Mouse (Mus musculus) CH12.LX (cell line): ENCODE results near the gene Banf2. TPM values are rescaled to one million over a fixed set of nuclear protein-coding genes. Genes with fewer than 3 reads are reported as not detected.

Source experiments
- DNase-seq: peaks from one replicate; pipeline ENCODE4 v3.0.0-alpha.2; 2013; ENCODE audit errors: extremely low read depth
- H3K27ac ChIP-seq: 2 replicates; pipeline ENCODE4 v1.5.1; 2012; ENCODE audit warnings: low read depth, mild to moderate bottlenecking, control low read depth, moderate library complexity; ENCODE audit not compliant: insufficient read depth
- H3K27me3 ChIP-seq: replicated peaks from 2 replicates; pipeline ENCODE3; 2012; ENCODE audit warnings: inconsistent platforms
- H3K36me3 ChIP-seq, 2 experiments: replicated peaks in 1 of 2; 2 replicates each; pipeline versions ENCODE3 to v1.6.1; 2012; ENCODE audit warnings: inconsistent platforms in 1 of 2, low read length in 1 of 2, mild to moderate bottlenecking in 1 of 2, mixed read lengths in 1 of 2, moderate library complexity in 1 of 2; ENCODE audit not compliant: control insufficient read depth in 1 of 2, insufficient read depth in 1 of 2
- H3K4me1 ChIP-seq, 2 experiments: 2 replicates each; pipeline ENCODE4 v1.6.1; 2012; ENCODE audit warnings: inconsistent platforms in 1 of 2, moderate library complexity in 1 of 2; ENCODE audit not compliant: insufficient read depth in 2 of 2, control insufficient read depth in 1 of 2
- H3K4me2 ChIP-seq: 2 replicates; pipeline ENCODE4 v1.6.1; 2012; ENCODE audit warnings: low read depth, mild to moderate bottlenecking, control low read depth; ENCODE audit not compliant: poor library complexity, insufficient read depth, severe bottlenecking
- H3K4me3 ChIP-seq, 3 experiments: fragments of 150-350 bp in 1 of 3; sonication (generic) in 1 of 3; replicated peaks in 1 of 3; 2 replicates each; pipeline versions ENCODE3 to v1.5.1; 2011 to 2012; ENCODE audit warnings: low read depth in 2 of 3, low read length in 2 of 3, mild to moderate bottlenecking in 2 of 3, moderate library complexity in 2 of 3, control low read depth in 1 of 3, improper control_type of control experiment in 1 of 3, inconsistent platforms in 1 of 3, mixed read lengths in 1 of 3; ENCODE audit not compliant: poor library complexity in 1 of 3
- H3K79me2 ChIP-seq: replicated peaks from 2 replicates; pipeline ENCODE4 v1.6.1; 2012; ENCODE audit warnings: mild to moderate bottlenecking, moderate library complexity; ENCODE audit not compliant: control insufficient read depth, poor library complexity, insufficient read depth, severe bottlenecking; ENCODE audit errors: extremely low read depth
- H3K9ac ChIP-seq: 2 replicates; pipeline ENCODE4 v1.6.1; 2012; ENCODE audit warnings: low read depth, mild to moderate bottlenecking, control low read depth, moderate library complexity; ENCODE audit not compliant: insufficient read depth
- H3K9me3 ChIP-seq: replicated peaks from 2 replicates; pipeline ENCODE3; 2012; ENCODE audit warnings: low read length, inconsistent platforms, mixed read lengths
- BHLHE40 ChIP-seq: IDR thresholded peaks from 2 replicates; pipeline ENCODE4 v1.6.1; 2011; ENCODE audit warnings: mild to moderate bottlenecking, low read depth, low read length, improper control_type of control experiment
- CHD1 ChIP-seq: IDR thresholded peaks from 2 replicates; pipeline ENCODE4 v1.6.1; 2012; ENCODE audit warnings: low read depth, low read length, improper control_type of control experiment, inconsistent platforms
- CTCF ChIP-seq, 2 experiments: IDR thresholded peaks in 1 of 2; conservative IDR thresholded peaks in 1 of 2; 2 replicates each; pipeline ENCODE4 v1.5.1; 2011 to 2012; ENCODE audit warnings: low read depth in 2 of 2, low read length in 2 of 2, improper control_type of control experiment in 1 of 2, inconsistent platforms in 1 of 2, mild to moderate bottlenecking in 1 of 2, moderate library complexity in 1 of 2
- ELF1 ChIP-seq: IDR thresholded peaks from 2 replicates; pipeline ENCODE4 v1.6.1; 2014; ENCODE audit warnings: low read depth, mild to moderate bottlenecking, inconsistent platforms, low read length, improper control_type of control experiment
- ETS1 ChIP-seq: conservative IDR thresholded peaks from 2 replicates; pipeline ENCODE4 v1.6.1; 2012; ENCODE audit warnings: low read depth, mild to moderate bottlenecking, inconsistent platforms, low read length, improper control_type of control experiment, moderate library complexity
- IRF4 ChIP-seq: IDR thresholded peaks from 2 replicates; pipeline ENCODE4 v1.6.1; 2014; ENCODE audit warnings: low read depth, mild to moderate bottlenecking, inconsistent platforms, low read length, improper control_type of control experiment
- JUN ChIP-seq: IDR thresholded peaks from 2 replicates; pipeline ENCODE4 v1.6.1; 2011; ENCODE audit warnings: low read depth, mild to moderate bottlenecking, low read length, improper control_type of control experiment, moderate library complexity; ENCODE audit not compliant: insufficient read depth
- KAT2A ChIP-seq: IDR thresholded peaks from 2 replicates; pipeline ENCODE4 v1.6.1; 2012; ENCODE audit warnings: low read length, improper control_type of control experiment, inconsistent platforms; ENCODE audit not compliant: insufficient replicate concordance
- MAFK ChIP-seq: IDR thresholded peaks from 2 replicates; pipeline ENCODE4 v1.6.1; 2011; ENCODE audit warnings: low read length, improper control_type of control experiment; ENCODE audit not compliant: insufficient replicate concordance
- MAX ChIP-seq: IDR thresholded peaks from 2 replicates; pipeline ENCODE4 v1.6.1; 2011; ENCODE audit warnings: low read length, improper control_type of control experiment
- MEF2A ChIP-seq: IDR thresholded peaks from 2 replicates; pipeline ENCODE4 v1.6.1; 2014; ENCODE audit warnings: low read depth, mild to moderate bottlenecking, inconsistent platforms, low read length, improper control_type of control experiment, borderline replicate concordance
- MXI1 ChIP-seq: IDR thresholded peaks from 2 replicates; pipeline ENCODE4 v1.6.1; 2011; ENCODE audit warnings: mild to moderate bottlenecking, low read depth, low read length, improper control_type of control experiment
- MYC ChIP-seq: IDR thresholded peaks from 2 replicates; pipeline ENCODE4 v1.6.1; 2011; ENCODE audit warnings: low read depth, mild to moderate bottlenecking, improper control_type of control experiment, low read length
- NELFE ChIP-seq: IDR thresholded peaks from 2 replicates; pipeline ENCODE4 v1.6.1; 2011; ENCODE audit warnings: low read depth, low read length, improper control_type of control experiment
- PAX5 ChIP-seq: IDR thresholded peaks from 2 replicates; pipeline ENCODE4 v1.6.1; 2012; ENCODE audit warnings: low read length, inconsistent platforms, mixed read lengths
- POLR2A ChIP-seq: IDR thresholded peaks from 2 replicates; pipeline ENCODE4 v1.6.1; 2011; ENCODE audit warnings: low read depth, mild to moderate bottlenecking, improper control_type of control experiment, low read length
- POLR2AphosphoS2 ChIP-seq: IDR thresholded peaks from 2 replicates; pipeline ENCODE4 v1.6.1; 2011; ENCODE audit warnings: low read depth, low read length, improper control_type of control experiment
- RAD21 ChIP-seq: IDR thresholded peaks from 2 replicates; pipeline ENCODE4 v1.6.1; 2011; ENCODE audit warnings: low read depth, mild to moderate bottlenecking, low read length, improper control_type of control experiment, moderate library complexity
- RCOR1 ChIP-seq: conservative IDR thresholded peaks from 2 replicates; pipeline ENCODE4 v1.6.1; 2012; ENCODE audit warnings: low read depth, mild to moderate bottlenecking, inconsistent platforms, low read length, improper control_type of control experiment
- SIN3A ChIP-seq: IDR thresholded peaks from 2 replicates; pipeline ENCODE4 v1.6.1; 2012; ENCODE audit warnings: low read length, improper control_type of control experiment, inconsistent platforms
- TBP ChIP-seq: conservative IDR thresholded peaks from 2 replicates; pipeline ENCODE4 v1.6.1; 2011; ENCODE audit warnings: low read depth, low read length, improper control_type of control experiment
- UBTF ChIP-seq: IDR thresholded peaks from 2 replicates; pipeline ENCODE4 v1.6.1; 2012; ENCODE audit warnings: low read depth, mild to moderate bottlenecking, inconsistent platforms, low read length, improper control_type of control experiment, moderate library complexity
- USF2 ChIP-seq: conservative IDR thresholded peaks from 2 replicates; pipeline ENCODE4 v1.6.1; 2011; ENCODE audit warnings: low read depth, low read length, improper control_type of control experiment
- ZC3H11A ChIP-seq: IDR thresholded peaks from 2 replicates; pipeline ENCODE4 v1.6.1; 2012; ENCODE audit warnings: low read depth, mild to moderate bottlenecking, inconsistent platforms, low read length, improper control_type of control experiment
- ZKSCAN1 ChIP-seq: IDR thresholded peaks from 2 replicates; pipeline ENCODE4 v1.6.1; 2012; ENCODE audit warnings: low read depth, inconsistent platforms, low read length, improper control_type of control experiment, borderline replicate concordance
- ZNF384 ChIP-seq: IDR thresholded peaks from 2 replicates; pipeline ENCODE4 v1.6.1; 2012; ENCODE audit warnings: low read depth, low read length, improper control_type of control experiment, inconsistent platforms
- dilution Hi-C: fragments of 300-500 bp; cut with MboI; formaldehyde crosslinking; loops from 2 replicates; pipeline ENCODE4 v1.14.3; 2020; ENCODE audit warnings: low sequenced_read_pairs; ENCODE audit not compliant: extremely low pct_unique_long_range_greater_than_20kb, extremely low pct_ligation_motif_present
- in situ Hi-C: fragments of 300-500 bp; cut with MboI; formaldehyde crosslinking; loops from 3 replicates; pipeline ENCODE4 v1.14.3; 2019; ENCODE audit warnings: low sequenced_read_pairs, low pct_ligation_motif_present, low pct_unique_long_range_greater_than_20kb, mixed read lengths
- polyA plus RNA-seq: library from polyadenylated mRNA; unstranded; fragments of >175 nt; gene quantifications from 2 replicates; pipeline ENCODE4 v1.2.1, GENCODE M21; 2012; ENCODE audit warnings: low read depth; ENCODE audit not compliant: insufficient read length
- total RNA-seq, 2 experiments: library from RNA; depleted of rRNA; stranded (reverse); fragments of 300-350 nt in 1 of 2; fragments of >200 nt in 1 of 2; gene quantifications; 2 replicates each; pipeline ENCODE4 v1.2.3; 2012 to 2014

The Banf2 gene
- total and polyA plus RNA-seq, 3 experiments, result not detected

DNA sequence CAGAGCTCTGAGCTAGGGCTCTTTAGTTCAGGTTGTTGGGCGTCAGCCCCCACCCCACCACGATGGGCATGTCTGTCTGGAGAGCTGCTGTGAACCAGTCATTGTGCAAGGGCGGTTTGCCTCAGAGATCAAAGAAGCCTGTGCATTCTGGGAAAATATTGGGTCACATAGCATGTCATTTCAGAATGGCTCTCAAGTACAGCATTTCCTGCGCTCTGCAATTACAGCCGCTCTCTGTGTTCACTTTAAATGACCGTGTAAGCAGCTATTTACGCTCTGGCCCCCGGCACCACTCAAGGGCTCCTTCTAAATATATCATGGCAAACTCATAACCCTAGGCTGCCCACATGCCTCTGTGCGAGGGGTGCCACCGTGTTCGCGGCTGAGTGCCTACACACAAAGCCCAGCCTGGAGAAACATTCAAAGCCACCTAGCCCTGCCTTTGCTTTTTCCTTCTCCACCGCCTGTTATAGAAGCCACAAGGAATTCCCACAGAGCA, 68.7 kb downstream of the Banf2 start:
- no peak overlapping the region for H3K9ac ChIP-seq
- no peak for DNase-seq
- peaks cover 4% of the 10 kb centered on the region for H3K9me3 ChIP-seq
- in situ Hi-C loops (no loop called here), dilution Hi-C loops (no loop called here)
- TF ChIP-seq JUN, result no peak
- TF ChIP-seq ELF1, result no peak
- TF ChIP-seq MXI1, result no peak
- TF ChIP-seq MEF2A, result no peak
- no peak for TF ChIP-seq SIN3A
- TF ChIP-seq POLR2AphosphoS2, result no peak
- no peak for TF ChIP-seq ZKSCAN1
- TF ChIP-seq CTCF (conservative IDR thresholded peaks at IDR 0.05 in 1 of 2, IDR thresholded peaks at IDR 0.05 in 1 of 2; ENCODE audit: low read depth in 2 of 2, low read length in 2 of 2), result no peak
- no peak for TF ChIP-seq ETS1
- no peak for TF ChIP-seq UBTF
- TF ChIP-seq MAX, result no peak
- H3K79me2 ChIP-seq, result no peaks in the 10 kb centered on the region
- H3K27ac ChIP-seq, result no peak overlapping the region
- no peaks in the 10 kb centered on the region for H3K4me1 ChIP-seq
- peaks cover 13% of the 10 kb centered on the region for H3K27me3 ChIP-seq
- no peak overlapping the region for H3K4me2 ChIP-seq
- no peaks in the 10 kb centered on the region for H3K36me3 ChIP-seq
- no peak overlapping the region for H3K4me3 ChIP-seq

GRCm38 (mm10) chr2:144107374-144107773, 74.5 kb downstream of the Banf2 start:
- Histone ChIP-seq H3K79me2 (no peaks in the 10 kb centered on the region), H3K9me3 (no peaks in the 10 kb centered on the region), H3K4me3 (no peak overlapping the region), H3K9ac (no peak overlapping the region), H3K27me3 (peaks cover 31% of the 10 kb centered on the region), H3K27ac (no peak overlapping the region), H3K36me3 (no peaks in the 10 kb centered on the region), H3K4me2 (no peak overlapping the region), H3K4me1 (peaks cover 8 to 16% of the 10 kb centered on the region in 2 experiments)
- DNase-seq, result no peak
- TF ChIP-seq POLR2A, result no peak
- TF ChIP-seq TBP, result no peak
- TF ChIP-seq RAD21, result no peak
- TF ChIP-seq ZC3H11A, result no peak
- no peak for TF ChIP-seq RCOR1
- TF ChIP-seq MAFK, result no peak
- no peak for TF ChIP-seq MAX
- TF ChIP-seq USF2, result no peak
- TF ChIP-seq PAX5, result no peak
- TF ChIP-seq CHD1, result no peak
- no peak for TF ChIP-seq KAT2A
- TF ChIP-seq ZNF384, result no peak
- no peak for TF ChIP-seq IRF4
- TF ChIP-seq BHLHE40, result no peak
- no peak for TF ChIP-seq MYC
- no peak for TF ChIP-seq NELFE
- no peak for TF ChIP-seq ETS1
- in situ Hi-C loops (no loop called here), dilution Hi-C loops (no loop called here)
